Mouse (Mus musculus) liver, embryonic 14.5 days (tissue): Measurements from ENCODE around the gene BC048507. TPM values are rescaled to one million over a fixed set of nuclear protein-coding genes. Genes with fewer than 3 reads are reported as not detected.
"Not testable (repeated sequence)": the region's sequence is repeated elsewhere in the genome, so short reads cannot be mapped to it uniquely, and the experiment has no call there.

Experiments used
- ATAC-seq: fragments of 200-750 bp; cut with Nextera tagmentation; 2 replicates; pipeline ENCODE4 v1.8.0; 2017; ENCODE audit warnings: moderate number of reproducible peaks, mild to moderate bottlenecking, moderate library complexity; ENCODE audit not compliant: insufficient read depth
- DNase-seq, 3 experiments: peaks; one replicate each; pipeline ENCODE4 v3.0.0-alpha.2; 2012 to 2013; ENCODE audit warnings: low read depth in 3 of 3, low spot score in 3 of 3
- H3K27ac ChIP-seq: fragments of 300-500 bp; sonication (generic); 2 replicates; pipeline ENCODE4 v1.5.1; 2014; ENCODE audit warnings: moderate library complexity, mild to moderate bottlenecking, control low read depth, inconsistent platforms
- H3K27me3 ChIP-seq: fragments of 300-500 bp; sonication (generic); 2 replicates; pipeline ENCODE4 v1.6.1; 2014; ENCODE audit warnings: mild to moderate bottlenecking, low read length, moderate library complexity; ENCODE audit not compliant: control insufficient read depth, insufficient read depth
- H3K36me3 ChIP-seq: fragments of 300-500 bp; sonication (generic); replicated peaks from 2 replicates; pipeline ENCODE4 v1.6.1; 2014; ENCODE audit warnings: low read depth; ENCODE audit not compliant: control insufficient read depth, insufficient read depth
- H3K4me1 ChIP-seq, 2 experiments: fragments of 200-500 bp in 1 of 2; fragments of 300-500 bp in 1 of 2; sonication (generic) in 1 of 2; replicated peaks; 2 replicates each; pipeline ENCODE4 v1.6.1; 2012 to 2014; ENCODE audit warnings: antibody characterized with exemption in 1 of 2, inconsistent platforms in 1 of 2, low read length in 1 of 2; ENCODE audit not compliant: control insufficient read depth in 2 of 2, insufficient read depth in 2 of 2
- H3K4me2 ChIP-seq: fragments of 300-500 bp; sonication (generic); 2 replicates; pipeline ENCODE4 v1.6.1; 2014; ENCODE audit warnings: low read depth, mild to moderate bottlenecking, control low read depth, moderate library complexity
- H3K4me3 ChIP-seq, 2 experiments: fragments of 200-500 bp in 1 of 2; fragments of 300-500 bp in 1 of 2; sonication (generic) in 1 of 2; 2 replicates each; pipeline ENCODE4 v1.5.1; 2012 to 2014; ENCODE audit warnings: low read depth in 2 of 2, low read length in 2 of 2, mild to moderate bottlenecking in 2 of 2, control low read depth in 1 of 2, inconsistent platforms in 1 of 2, moderate library complexity in 1 of 2; ENCODE audit not compliant: insufficient read depth in 1 of 2
- H3K9ac ChIP-seq: fragments of 300-500 bp; sonication (generic); replicated peaks from 2 replicates; pipeline ENCODE4 v1.6.1; 2014; ENCODE audit warnings: mild to moderate bottlenecking, control low read depth, moderate library complexity
- H3K9me3 ChIP-seq: fragments of 300-500 bp; sonication (generic); 2 replicates; pipeline ENCODE4 v1.6.1; 2016; ENCODE audit warnings: low read length, mixed read lengths; ENCODE audit not compliant: control insufficient read depth
- CTCF ChIP-seq: IDR thresholded peaks from 2 replicates; pipeline ENCODE4 v1.5.1; 2016; ENCODE audit warnings: antibody characterized with exemption, low read depth, control low read depth
- EP300 ChIP-seq: IDR thresholded peaks from 2 replicates; pipeline ENCODE4 v1.6.1; 2016; ENCODE audit warnings: antibody characterized with exemption, low read depth
- WGBS: fragments of 180-500 bp; shearing (Covaris S2); extraction: QIAGEN DNeasy Blood & Tissue Kit; methylation state at CpG from one replicate; pipeline ENCODE4 v1.1.7; 2014; ENCODE audit not compliant: insufficient replicate concordance; 5-methylcytosine and 5-hydroxymethylcytosine counted together
- polyA plus RNA-seq, 2 experiments: library from polyadenylated mRNA; depleted of rRNA in 1 of 2; stranded (reverse) in 1 of 2; unstranded in 1 of 2; fragments of >200 nt; fragmentation: Nextera tagmentation in 1 of 2; extraction: Ambion mirVana in 1 of 2; gene quantifications; 2 replicates each; pipeline versions ENCODE4 v1.2.1 to v1.2.3; 2012 to 2014

Gene BC048507
- polyA plus RNA-seq, 2 experiments = not detected

DNA sequence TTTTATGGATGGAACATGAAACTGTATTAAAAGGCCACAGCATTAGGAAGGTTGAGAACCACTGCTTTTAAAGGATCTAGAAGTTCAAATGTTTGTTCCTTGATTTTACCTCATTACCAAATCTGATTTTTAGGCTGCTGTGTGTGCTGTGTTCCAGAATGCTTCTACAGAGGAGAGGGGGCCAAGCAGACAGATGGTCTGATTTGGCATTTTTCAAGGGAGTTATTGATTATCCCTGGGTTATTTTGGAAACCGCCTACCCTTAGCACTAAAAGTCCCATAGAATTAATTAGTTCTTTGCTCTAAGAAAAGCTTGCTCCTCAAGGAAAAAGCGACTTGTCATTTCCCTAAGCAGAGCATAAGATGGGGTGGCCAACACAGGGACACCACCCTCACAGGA is 9.1 kb upstream of the BC048507 start:
- no peaks in the 10 kb centered on the region for H3K27me3 ChIP-seq
- H3K36me3 ChIP-seq = no peaks in the 10 kb centered on the region
- H3K4me3 ChIP-seq = no peak overlapping the region
- no peaks in the 10 kb centered on the region for H3K9me3 ChIP-seq
- H3K4me1 ChIP-seq = no peaks in the 10 kb centered on the region
- H3K9ac ChIP-seq = no peak overlapping the region
- DNase-seq = no peak
- H3K4me2 ChIP-seq = no peak overlapping the region
- H3K27ac ChIP-seq = no peak overlapping the region
- WGBS = 54% methylated on average over 2 of the region's 2 CpGs
- TF ChIP-seq CTCF (no peak), EP300 (no peak)
- no peak for ATAC-seq

DNA sequence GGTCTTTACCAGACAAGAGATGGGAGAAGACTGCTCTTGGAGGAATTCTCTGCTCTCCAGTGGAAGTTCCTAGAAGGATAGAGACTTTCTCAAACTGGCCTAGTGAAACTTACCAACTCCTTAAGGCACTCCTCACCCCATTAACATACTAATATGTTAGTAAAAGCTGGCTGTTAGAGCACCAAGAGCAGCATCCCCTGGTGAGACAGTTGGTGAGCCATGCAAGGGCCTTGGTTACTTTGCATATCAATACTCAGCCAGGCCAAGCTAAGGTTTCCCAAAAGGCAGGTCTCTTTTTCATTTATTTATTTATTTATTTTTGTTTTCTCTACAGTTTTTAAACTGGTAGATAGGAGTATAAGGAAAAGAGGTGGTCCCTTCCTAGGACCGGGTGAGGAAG is 5.8 kb upstream of the BC048507 start:
- Histone ChIP-seq H3K4me1 (no peaks in the 10 kb centered on the region), H3K4me2 (no peak overlapping the region), H3K4me3 (no peak overlapping the region), H3K9me3 (no peaks in the 10 kb centered on the region), H3K9ac (no peak overlapping the region), H3K27ac (no peak overlapping the region), H3K27me3 (no peaks in the 10 kb centered on the region), H3K36me3 (no peaks in the 10 kb centered on the region)
- no peak for TF ChIP-seq CTCF
- TF ChIP-seq EP300 = no peak
- DNase-seq (no peak), ATAC-seq (no peak)
- WGBS = 10% methylated on average over 1 of the region's 1 CpGs

DNA sequence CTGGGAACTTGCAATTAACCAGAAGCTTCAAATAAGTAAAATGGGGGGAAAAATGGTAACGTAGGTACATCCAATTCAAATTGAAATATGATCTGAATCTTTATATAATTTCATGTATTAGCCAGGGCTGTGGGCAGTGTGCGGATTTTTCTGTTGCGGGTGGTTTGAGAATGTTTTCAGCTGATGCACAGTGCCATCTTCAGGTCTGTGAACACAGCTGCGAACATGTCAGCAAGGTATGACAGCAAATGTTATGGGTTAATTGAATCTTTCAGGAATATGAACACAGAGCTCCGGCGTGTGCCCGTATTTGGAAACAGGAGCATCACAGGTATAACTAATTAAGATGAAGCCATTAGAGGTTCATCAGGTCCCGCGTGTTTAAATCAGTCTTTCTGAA is 618 bp upstream of the BC048507 start:
- Histone ChIP-seq H3K9ac (no peak overlapping the region), H3K4me2 (no peak overlapping the region), H3K9me3 (no peaks in the 10 kb centered on the region), H3K36me3 (no peaks in the 10 kb centered on the region), H3K27me3 (no peaks in the 10 kb centered on the region), H3K27ac (no peak overlapping the region), H3K4me3 (no peak overlapping the region), H3K4me1 (no peaks in the 10 kb centered on the region)
- TF ChIP-seq EP300 (no peak), CTCF (no peak)
- WGBS = 70% methylated on average over 9 of the region's 9 CpGs
- ATAC-seq = no peak
- no peak for DNase-seq

DNA sequence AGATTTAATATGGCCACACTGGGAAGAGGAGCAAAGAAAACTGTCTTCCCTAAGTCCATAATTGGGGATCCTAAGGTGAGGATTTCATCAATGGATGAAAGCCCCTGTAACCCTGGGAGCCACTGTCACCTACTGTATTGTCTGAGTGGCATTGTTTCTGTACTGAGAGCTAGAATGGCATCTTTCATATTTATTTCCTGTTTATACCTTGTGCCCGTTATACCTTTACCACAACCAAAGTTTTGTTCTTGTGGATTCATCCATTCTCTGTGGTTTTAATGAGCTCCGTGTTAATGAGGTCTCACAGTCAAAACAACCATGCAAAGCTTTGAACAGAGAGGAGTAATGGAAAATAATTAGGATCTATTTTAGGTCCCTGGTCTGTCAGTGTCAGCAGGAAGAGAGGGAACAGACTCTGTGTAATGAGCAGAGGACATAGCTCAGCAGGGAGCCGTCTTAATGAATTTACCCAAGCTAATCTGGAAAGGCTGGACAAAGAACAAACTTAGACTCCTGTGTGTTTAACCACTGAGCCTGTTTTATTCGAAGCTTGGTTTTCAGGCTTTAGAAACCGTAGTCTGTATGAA is 1.7 kb downstream of the BC048507 start:
- Histone ChIP-seq H3K9ac (no peak overlapping the region), H3K4me1 (no peaks in the 10 kb centered on the region), H3K4me3 (no peak overlapping the region), H3K9me3 (no peaks in the 10 kb centered on the region), H3K36me3 (no peaks in the 10 kb centered on the region), H3K27me3 (no peaks in the 10 kb centered on the region), H3K27ac (no peak overlapping the region), H3K4me2 (no peak overlapping the region)
- no peak for DNase-seq
- WGBS = 54% methylated on average over 5 of the region's 5 CpGs
- ATAC-seq = no peak
- TF ChIP-seq CTCF = no peak
- no peak for TF ChIP-seq EP300

DNA sequence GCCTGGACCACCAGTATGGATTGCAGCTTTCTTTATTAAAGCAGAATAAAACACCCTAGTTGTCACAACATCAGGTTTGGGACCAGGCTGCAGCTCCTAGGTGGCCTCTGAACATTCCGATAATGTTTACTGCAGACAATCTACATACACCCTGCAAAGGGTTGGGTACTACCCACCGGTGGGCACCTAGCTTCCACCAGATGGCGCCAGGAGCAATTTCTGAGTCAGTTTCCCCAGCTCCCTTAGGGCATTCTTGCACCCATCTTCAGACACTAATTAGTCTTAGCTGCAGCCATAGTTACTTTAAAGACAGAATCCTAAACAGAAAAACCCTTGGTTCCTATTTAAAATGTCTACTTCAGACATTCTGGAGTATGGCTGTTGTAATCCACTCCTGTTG is 4.8 kb downstream of the BC048507 start:
- H3K9ac ChIP-seq = no peak overlapping the region
- H3K4me2 ChIP-seq = no peak overlapping the region
- no peak for DNase-seq
- 26% methylated on average over 3 of the region's 3 CpGs for WGBS
- no peaks in the 10 kb centered on the region for H3K36me3 ChIP-seq
- no peak overlapping the region for H3K27ac ChIP-seq
- no peaks in the 10 kb centered on the region for H3K9me3 ChIP-seq
- no peaks in the 10 kb centered on the region for H3K27me3 ChIP-seq
- H3K4me1 ChIP-seq = no peaks in the 10 kb centered on the region
- no peak overlapping the region for H3K4me3 ChIP-seq
- no peak for ATAC-seq
- peak; percentile 27; the same call in 1 of the 2 replicates for TF ChIP-seq CTCF
- TF ChIP-seq EP300 = no peak

DNA sequence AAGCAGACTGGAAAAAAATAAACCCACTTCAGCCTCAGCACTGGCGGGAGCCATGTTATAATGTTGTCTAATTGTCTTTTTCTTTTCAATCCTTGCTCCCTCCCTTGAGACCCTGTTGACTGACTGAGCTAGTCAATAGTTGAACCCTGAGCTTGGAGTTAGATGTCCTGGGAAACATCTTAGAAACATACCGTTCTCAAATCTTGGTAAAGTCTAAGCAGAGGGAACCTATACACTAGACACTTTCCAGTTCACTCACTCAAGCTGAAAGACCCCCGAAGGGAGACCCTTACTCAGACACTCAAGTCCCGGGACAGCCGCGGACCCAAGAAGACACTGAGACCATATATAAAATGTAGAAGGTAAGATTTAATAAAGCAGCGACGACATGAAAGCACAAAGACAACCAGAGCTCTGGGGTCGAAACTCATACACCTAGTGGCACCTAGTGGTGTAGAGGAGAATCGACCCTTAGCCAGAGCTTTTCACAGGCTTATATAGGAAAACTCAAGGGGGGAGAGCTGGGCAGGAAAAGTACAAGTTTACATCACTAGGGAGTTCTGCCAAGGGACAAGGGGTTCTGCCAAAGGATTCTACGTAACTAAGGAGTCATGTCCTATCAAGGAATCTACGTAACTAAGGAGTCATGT is 13.0 kb downstream of the BC048507 start:
- not testable (repeated sequence) for DNase-seq, ATAC-seq, H3K27ac ChIP-seq, H3K36me3 ChIP-seq, H3K9ac ChIP-seq, H3K4me1 ChIP-seq, H3K4me2 ChIP-seq, H3K9me3 ChIP-seq, H3K27me3 ChIP-seq, H3K4me3 ChIP-seq
- WGBS = 22% methylated on average over 6 of the region's 12 CpGs
